Mouse (Mus musculus) G1E (cell line): Measurements from ENCODE around the gene Dab1.

Experiments
- CTCF ChIP-seq: IDR thresholded peaks from 2 replicates; pipeline ENCODE4 v1.5.1; 2012; ENCODE audit warnings: low read depth, low read length, inconsistent platforms, mixed read lengths
- GATA1 ChIP-seq: IDR thresholded peaks from 2 replicates; pipeline ENCODE4 v1.6.1; 2012; ENCODE audit warnings: borderline replicate concordance, low read length, inconsistent platforms, mixed read lengths
- POLR2AphosphoS5 ChIP-seq: IDR thresholded peaks from 2 replicates; pipeline ENCODE4 v1.6.1; 2012; ENCODE audit warnings: low read depth, low read length, inconsistent platforms; ENCODE audit not compliant: insufficient replicate concordance
- TAL1 ChIP-seq: conservative IDR thresholded peaks from 2 replicates; pipeline ENCODE4 v1.6.1; 2012; ENCODE audit warnings: low read depth, low read length, inconsistent platforms, mixed read lengths

GRCm38 (mm10) chr4:104522324-104522723 lies 903.2 kb downstream of the Dab1 start:
- TF ChIP-seq CTCF = no peak
- no peak for TF ChIP-seq TAL1
- TF ChIP-seq GATA1 = no peak
- TF ChIP-seq POLR2AphosphoS5 = no peak
